Mouse (Mus musculus): ENCODE results near the gene Trmt10a. TPM values are rescaled to one million over a fixed set of nuclear protein-coding genes. Genes with fewer than 3 reads are reported as not detected.

The Trmt10a gene
- total RNA-seq, 1 experiment: 16.2 TPM

DNA sequence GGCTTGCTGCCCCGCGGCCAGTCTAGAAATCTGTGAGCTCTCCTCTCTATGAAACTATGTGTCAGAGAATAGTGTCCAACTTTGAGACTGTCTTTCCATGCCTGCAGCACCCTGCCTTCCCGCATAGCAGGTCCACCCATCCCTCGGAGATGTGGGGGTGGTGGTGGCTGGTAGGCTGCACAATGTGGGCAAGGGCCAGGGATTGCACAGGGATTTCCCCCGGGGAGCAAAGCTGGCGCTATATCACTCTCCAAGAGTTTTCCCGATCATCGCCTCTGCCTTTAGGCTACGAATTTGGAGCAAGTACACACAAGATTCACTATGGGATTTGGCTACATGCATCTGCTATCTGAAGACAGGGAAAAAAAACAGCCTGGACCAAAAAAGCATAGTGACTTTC is 54.3 kb downstream of the Trmt10a start:
- H3K4me3 ChIP-seq (ENCODE audit: insufficient read depth in 1 of 2, low read depth in 1 of 2, low read length in 2 of 2, poor library complexity in 1 of 2, severe bottlenecking in 1 of 2): no peak overlapping the region
- peaks cover 0 to 3% of the 10 kb centered on the region in 2 experiments; a peak in 1 of 4 replicates for H3K4me1 ChIP-seq (ENCODE audit: control insufficient read depth in 2 of 2, insufficient read depth in 2 of 2, low read length in 2 of 2, poor library complexity in 1 of 2)
- in situ Hi-C loops (cut with MboI; ENCODE audit: low sequenced_read_pairs in 2 of 2, unreplicated experiment in 2 of 2): loop anchor here in 1 of 2 experiments (10.0 kb wide), 1 partner anchor 237 kb away; no protein-coding TSS in a partner anchor
- no peaks in the 10 kb centered on the region for H3K9me3 ChIP-seq (ENCODE audit: control insufficient read depth, insufficient read depth, low read depth, low read length)
- H3K9ac ChIP-seq (ENCODE audit: insufficient read depth, low read depth, low read length, poor library complexity, severe bottlenecking): no peak overlapping the region
- TF ChIP-seq HCFC1 (IDR thresholded peaks at IDR 0.05; ENCODE audit: borderline replicate concordance, insufficient read depth, low read length) (no peak), CHD2 (IDR thresholded peaks at IDR 0.05; ENCODE audit: low read depth, low read length) (no peak)
- H3K36me3 ChIP-seq (ENCODE audit: control insufficient read depth, insufficient read depth, low read length, poor library complexity, severe bottlenecking): no peaks in the 10 kb centered on the region
- H3K27ac ChIP-seq (ENCODE audit: insufficient read depth, low read depth, low read length, poor library complexity, severe bottlenecking): no peak overlapping the region
- no peak for DNase-seq (ENCODE audit: low read depth, low spot score)

DNA sequence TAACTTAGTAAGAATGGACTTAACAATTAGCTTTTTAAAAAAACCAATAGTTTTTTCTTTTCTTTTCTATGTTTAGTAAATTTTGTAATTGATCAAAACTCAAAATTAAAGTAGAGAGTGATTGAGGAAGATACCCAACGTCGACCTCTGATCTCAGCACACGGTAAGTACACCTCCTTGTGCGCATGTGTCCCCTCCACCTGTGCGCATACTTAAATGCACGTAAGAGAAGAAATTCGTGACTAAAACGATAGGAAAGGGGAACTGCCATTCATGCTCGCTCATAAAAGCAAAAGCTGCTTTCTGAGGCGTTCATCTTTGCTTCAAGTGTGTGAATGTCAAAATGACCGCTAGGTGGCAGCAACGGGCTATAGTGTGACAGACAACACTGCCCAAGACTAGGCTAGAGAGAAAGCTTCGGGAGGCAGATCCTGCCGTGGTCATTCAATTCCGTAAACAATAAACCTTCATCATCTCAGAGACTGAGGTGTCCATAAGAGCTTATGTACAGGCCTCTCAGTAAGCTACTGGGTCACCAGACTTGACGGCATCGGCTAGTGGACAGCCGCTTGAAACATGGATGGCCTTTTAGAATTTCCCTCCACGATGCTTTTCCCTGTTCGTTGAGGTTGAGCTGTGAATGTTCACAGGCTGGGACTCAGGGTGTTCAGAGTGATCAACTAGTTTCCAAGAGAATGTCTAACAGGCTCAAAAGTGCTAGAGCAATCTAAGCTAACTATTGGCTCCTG is 54.9 kb downstream of the Trmt10a start:
- Histone ChIP-seq H3K9me3 (ENCODE audit: control insufficient read depth, insufficient read depth, low read depth, low read length) (no peaks in the 10 kb centered on the region), H3K9ac (ENCODE audit: insufficient read depth, low read depth, low read length, poor library complexity, severe bottlenecking) (no peak overlapping the region), H3K36me3 (ENCODE audit: control insufficient read depth, insufficient read depth, low read length, poor library complexity, severe bottlenecking) (no peaks in the 10 kb centered on the region), H3K4me1 (ENCODE audit: control insufficient read depth in 2 of 2, insufficient read depth in 2 of 2, low read length in 2 of 2, poor library complexity in 1 of 2) (peaks cover 0 to 3% of the 10 kb centered on the region in 2 experiments; a peak in 1 of 4 replicates), H3K4me3 (ENCODE audit: insufficient read depth in 1 of 2, low read depth in 1 of 2, low read length in 2 of 2, poor library complexity in 1 of 2, severe bottlenecking in 1 of 2) (no peak overlapping the region), H3K27ac (ENCODE audit: insufficient read depth, low read depth, low read length, poor library complexity, severe bottlenecking) (no peak overlapping the region)
- DNase-seq (ENCODE audit: low read depth, low spot score): peak; percentile 90
- in situ Hi-C loops (cut with MboI; ENCODE audit: low sequenced_read_pairs in 2 of 2, unreplicated experiment in 2 of 2): loop anchor here in 1 of 2 experiments (10.0 kb wide), 1 partner anchor 237 kb away; no protein-coding TSS in a partner anchor
- TF ChIP-seq HCFC1 (IDR thresholded peaks at IDR 0.05; ENCODE audit: borderline replicate concordance, insufficient read depth, low read length): no peak
- TF ChIP-seq ZC3H11A (IDR thresholded peaks at IDR 0.05; ENCODE audit: borderline replicate concordance, low read depth, low read length): peak; percentile 80

DNA sequence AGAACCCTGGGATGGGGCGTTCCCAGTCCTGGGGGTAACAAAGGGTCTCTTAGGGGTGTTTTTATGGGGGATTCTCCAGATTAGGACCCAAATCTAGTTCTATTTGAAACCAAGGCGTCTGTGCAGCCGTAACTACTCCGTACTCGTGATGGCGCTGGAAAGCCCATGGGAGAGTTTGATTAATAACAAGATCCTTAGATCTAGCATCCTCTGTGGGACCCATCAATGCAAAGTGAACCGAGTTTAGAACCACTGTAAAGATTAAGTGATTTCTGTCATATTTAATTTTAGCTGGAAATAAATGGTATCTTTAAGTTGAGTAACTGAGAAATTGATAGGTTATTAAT is 55.4 kb downstream of the Trmt10a start:
- Histone ChIP-seq H3K9ac (ENCODE audit: insufficient read depth, low read depth, low read length, poor library complexity, severe bottlenecking) (no peak overlapping the region), H3K36me3 (ENCODE audit: control insufficient read depth, insufficient read depth, low read length, poor library complexity, severe bottlenecking) (no peaks in the 10 kb centered on the region), H3K4me1 (ENCODE audit: control insufficient read depth in 2 of 2, insufficient read depth in 2 of 2, low read length in 2 of 2, poor library complexity in 1 of 2) (peaks cover 0 to 3% of the 10 kb centered on the region in 2 experiments; a peak in 1 of 4 replicates), H3K9me3 (ENCODE audit: control insufficient read depth, insufficient read depth, low read depth, low read length) (no peaks in the 10 kb centered on the region), H3K27ac (ENCODE audit: insufficient read depth, low read depth, low read length, poor library complexity, severe bottlenecking) (no peak overlapping the region), H3K4me3 (ENCODE audit: insufficient read depth in 1 of 2, low read depth in 1 of 2, low read length in 2 of 2, poor library complexity in 1 of 2, severe bottlenecking in 1 of 2) (no peak overlapping the region)
- in situ Hi-C loops (cut with MboI; ENCODE audit: low sequenced_read_pairs in 2 of 2, unreplicated experiment in 2 of 2): loop anchor here in 1 of 2 experiments (10.0 kb wide), 1 partner anchor 236 kb away; no protein-coding TSS in a partner anchor
- no peak for DNase-seq (ENCODE audit: low read depth, low spot score)
- TF ChIP-seq HCFC1 (IDR thresholded peaks at IDR 0.05; ENCODE audit: borderline replicate concordance, insufficient read depth, low read length) (no peak), CHD2 (IDR thresholded peaks at IDR 0.05; ENCODE audit: low read depth, low read length) (no peak), ZC3H11A (IDR thresholded peaks at IDR 0.05; ENCODE audit: borderline replicate concordance, low read depth, low read length) (no peak), MAFK (IDR thresholded peaks at IDR 0.05; ENCODE audit: insufficient read depth, low read depth, low read length) (no peak), ZNF384 (IDR thresholded peaks at IDR 0.05; ENCODE audit: low read depth, low read length) (no peak)

DNA sequence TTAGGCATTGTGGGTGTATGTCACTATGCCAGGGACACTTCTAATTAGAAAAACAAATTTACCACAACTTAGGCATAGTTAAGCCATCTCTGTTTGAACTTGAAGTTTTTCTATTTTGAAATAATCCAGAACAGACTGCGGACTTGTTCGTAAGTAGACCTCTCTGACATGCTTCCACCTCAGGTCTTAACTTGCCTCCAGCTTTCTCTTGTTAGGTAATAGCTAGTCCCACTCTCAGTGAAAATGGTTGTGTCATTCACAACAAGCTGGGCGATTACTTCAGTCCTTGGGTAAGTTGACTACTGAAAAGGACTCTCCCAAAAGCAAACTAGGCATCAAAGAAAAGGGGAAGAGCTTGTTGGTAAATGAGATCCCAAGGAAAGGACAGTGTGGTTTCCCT is 65.6 kb downstream of the Trmt10a start:
- DNase-seq (ENCODE audit: low read depth, low spot score): no peak
- no peak overlapping the region for H3K27ac ChIP-seq (ENCODE audit: insufficient read depth, low read depth, low read length, poor library complexity, severe bottlenecking)
- no peak overlapping the region for H3K9ac ChIP-seq (ENCODE audit: insufficient read depth, low read depth, low read length, poor library complexity, severe bottlenecking)
- H3K9me3 ChIP-seq (ENCODE audit: control insufficient read depth, insufficient read depth, low read depth, low read length): no peaks in the 10 kb centered on the region
- in situ Hi-C loops (cut with MboI; ENCODE audit: low sequenced_read_pairs in 2 of 2, unreplicated experiment in 2 of 2): no loop called here
- no peak overlapping the region for H3K4me3 ChIP-seq (ENCODE audit: insufficient read depth in 1 of 2, low read depth in 1 of 2, low read length in 2 of 2, poor library complexity in 1 of 2, severe bottlenecking in 1 of 2)
- no peaks in the 10 kb centered on the region for H3K4me1 ChIP-seq (ENCODE audit: control insufficient read depth in 2 of 2, insufficient read depth in 2 of 2, low read length in 2 of 2, poor library complexity in 1 of 2)
- TF ChIP-seq HCFC1 (IDR thresholded peaks at IDR 0.05; ENCODE audit: borderline replicate concordance, insufficient read depth, low read length) (no peak), ZNF384 (IDR thresholded peaks at IDR 0.05; ENCODE audit: low read depth, low read length) (no peak), MAFK (IDR thresholded peaks at IDR 0.05; ENCODE audit: insufficient read depth, low read depth, low read length) (no peak), ZC3H11A (IDR thresholded peaks at IDR 0.05; ENCODE audit: borderline replicate concordance, low read depth, low read length) (no peak), CHD2 (IDR thresholded peaks at IDR 0.05; ENCODE audit: low read depth, low read length) (no peak)
- H3K36me3 ChIP-seq (ENCODE audit: control insufficient read depth, insufficient read depth, low read length, poor library complexity, severe bottlenecking): no peaks in the 10 kb centered on the region

Other genes with a start within 250 kb of the Trmt10a start
- 39.3 and 41.4 TPM in 2 replicates for gene Lamtor3, start 224.9 kb upstream of the Trmt10a start, total RNA-seq (2012; rRNA removed)
- gene Dapp1, start 161.9 kb upstream of the Trmt10a start, total RNA-seq (2012; rRNA removed): 6.8 and 11.5 TPM in 2 replicates
- under 0.01 and 0.05 TPM in 2 replicates for gene 1110002E22Rik, start 78.4 kb upstream of the Trmt10a start, total RNA-seq (2012; rRNA removed)
- not detected in 2 replicates for gene Gm5105, start 76.1 kb upstream of the Trmt10a start, total RNA-seq (2012; rRNA removed)
- 10.3 and 10.8 TPM in 2 replicates for gene Mttp, start 1.5 kb downstream of the Trmt10a start, total RNA-seq (2012; rRNA removed)
- not detected in 2 replicates for gene 4930579F01Rik, start 50.4 kb downstream of the Trmt10a start, total RNA-seq (2012; rRNA removed)
- gene Adh7, start 74.3 kb downstream of the Trmt10a start, total RNA-seq (2012; rRNA removed): 0.36 and 0.48 TPM in 2 replicates
- 0.36 TPM in 1 of 2 replicates, not detected in the other for gene Adh1, start 117.5 kb downstream of the Trmt10a start, total RNA-seq (2012; rRNA removed)
- not detected in 2 replicates for gene Adh6a, start 169.8 kb downstream of the Trmt10a start, total RNA-seq (2012; rRNA removed)
- not detected in 2 replicates for gene Adh6b, start 198.3 kb downstream of the Trmt10a start, total RNA-seq (2012; rRNA removed)